Mouse (Mus musculus): ENCODE measurements around the gene Fam214a. TPM values are rescaled to one million over a fixed set of nuclear protein-coding genes. Genes with fewer than 3 reads are reported as not detected.

Fam214a gene
- 22.2 and 33.2 TPM in 2 replicates for total RNA-seq (2014; rRNA removed)
- polyA plus RNA-seq (2015; fragmentation: Nextera tagmentation; extraction: Ambion mirVana), result 11.6 and 16.0 TPM in 2 replicates

DNA sequence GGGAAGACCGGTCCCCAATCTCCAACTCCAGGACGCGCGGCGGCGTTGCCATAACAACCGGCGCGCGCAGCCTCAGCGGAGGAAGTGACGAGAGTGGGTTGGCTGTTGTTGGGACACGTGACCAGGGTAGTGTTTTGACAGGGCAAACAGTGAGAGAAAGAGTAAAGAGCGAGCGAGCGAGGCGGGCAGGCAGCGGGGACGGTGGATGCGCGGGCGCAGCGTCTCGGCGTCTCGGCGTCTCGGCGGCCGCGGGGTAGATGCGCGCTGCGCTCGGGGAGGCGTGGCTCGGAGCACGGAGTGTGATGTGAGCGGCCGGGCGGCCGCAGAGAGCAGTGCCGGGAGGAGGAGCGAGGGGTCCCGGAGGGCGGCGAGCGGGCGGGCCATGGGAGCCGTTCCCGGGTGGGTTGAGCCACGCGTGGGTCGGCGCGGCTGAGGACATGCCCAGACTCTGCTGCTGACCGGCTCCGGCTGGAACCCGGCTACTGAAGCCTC is at the start of gene Fam214a:
Fam214a (plus strand) TSS at position 129 of the 492 bp plus-strand sequence.
- peak within 1 kb of the TSS; percentile 87 for H3K27ac ChIP-seq (ENCODE audit: low read depth, low read length)
- ATAC-seq, result peak; percentile 98
- H3K4me1 ChIP-seq (ENCODE audit: insufficient read depth), result peaks cover 6% of the 10 kb centered on the region; the same call in 1 of the 2 replicates
- peak within 1 kb of the TSS; percentile 90 for H3K4me3 ChIP-seq (ENCODE audit: low read depth, low read length)
- H3K4me2 ChIP-seq (ENCODE audit: low read depth), result peak within 1 kb of the TSS; percentile 77
- peaks cover 4% of the 10 kb centered on the region; the same call in 1 of the 2 replicates for H3K36me3 ChIP-seq (ENCODE audit: insufficient read depth)
- H3K9me3 ChIP-seq (ENCODE audit: low read length), result no peaks in the 10 kb centered on the region
- TF ChIP-seq CTCF (IDR thresholded peaks at IDR 0.05; ENCODE audit: low read depth), result no peak; the same call in 1 of the 2 replicates
- peak within 1 kb of the TSS; percentile 80 for H3K9ac ChIP-seq
- H3K27me3 ChIP-seq (ENCODE audit: insufficient read depth, low read length), result no peaks in the 10 kb centered on the region
- DNase-seq, result peak; percentile 96
- under 1% methylated on average over 57 of the region's 59 CpGs for whole genome bisulfite sequencing

- Histone ChIP-seq H3K4me1 (ENCODE audit: insufficient read depth) (no peaks in the 10 kb centered on the region), H3K4me3 (ENCODE audit: low read depth, low read length) (no peak overlapping the region), H3K27ac (ENCODE audit: low read depth, low read length) (no peak overlapping the region), H3K36me3 (ENCODE audit: insufficient read depth) (no peaks in the 10 kb centered on the region), H3K4me2 (ENCODE audit: low read depth) (no peak overlapping the region), H3K27me3 (ENCODE audit: insufficient read depth, low read length) (no peaks in the 10 kb centered on the region), H3K9me3 (ENCODE audit: low read length) (no peaks in the 10 kb centered on the region), H3K9ac (no peak overlapping the region)
- peak; percentile 85 for DNase-seq
- 16% methylated on average over 7 of the region's 7 CpGs for WGBS
- TF ChIP-seq CTCF (IDR thresholded peaks at IDR 0.05; ENCODE audit: low read depth), result peak; percentile 90
- peak; percentile 72 for ATAC-seq
Measured at GRCm38 (mm10) chr9:74904866-74905508, 47.7 kb upstream of the Fam214a start.

DNA sequence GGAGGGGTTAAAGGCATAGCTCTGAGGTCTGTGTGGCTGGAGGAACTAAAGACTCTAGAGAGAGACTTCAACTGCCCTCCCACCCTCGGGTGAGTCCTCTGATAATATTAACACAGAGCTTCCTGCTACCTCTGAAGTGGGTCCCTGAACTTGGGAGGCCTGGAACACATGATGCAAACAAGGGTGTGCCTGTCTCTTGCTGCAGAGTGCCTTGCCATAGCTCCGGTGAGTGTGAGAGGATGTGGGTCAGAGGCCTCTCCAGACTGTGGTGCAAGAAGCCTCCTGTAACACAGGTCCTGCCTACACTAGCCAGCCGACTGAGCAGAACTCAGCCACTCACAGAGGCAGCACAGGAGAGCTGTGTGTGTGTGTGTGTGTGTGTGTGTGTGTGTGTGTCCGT is 45.7 kb upstream of the Fam214a start:
- ATAC-seq (no peak), DNase-seq (no peak)
- no peaks in the 10 kb centered on the region for H3K4me1 ChIP-seq (ENCODE audit: insufficient read depth)
- no peaks in the 10 kb centered on the region for H3K27me3 ChIP-seq (ENCODE audit: insufficient read depth, low read length)
- H3K27ac ChIP-seq (ENCODE audit: low read depth, low read length), result no peak overlapping the region
- TF ChIP-seq CTCF (IDR thresholded peaks at IDR 0.05; ENCODE audit: low read depth), result no peak
- H3K36me3 ChIP-seq (ENCODE audit: insufficient read depth), result no peaks in the 10 kb centered on the region
- no peak overlapping the region for H3K4me3 ChIP-seq (ENCODE audit: low read depth, low read length)
- H3K9ac ChIP-seq, result no peak overlapping the region
- no peaks in the 10 kb centered on the region for H3K9me3 ChIP-seq (ENCODE audit: low read length)
- H3K4me2 ChIP-seq (ENCODE audit: low read depth), result no peak overlapping the region
- WGBS, result 53% methylated on average over 4 of the region's 4 CpGs

DNA sequence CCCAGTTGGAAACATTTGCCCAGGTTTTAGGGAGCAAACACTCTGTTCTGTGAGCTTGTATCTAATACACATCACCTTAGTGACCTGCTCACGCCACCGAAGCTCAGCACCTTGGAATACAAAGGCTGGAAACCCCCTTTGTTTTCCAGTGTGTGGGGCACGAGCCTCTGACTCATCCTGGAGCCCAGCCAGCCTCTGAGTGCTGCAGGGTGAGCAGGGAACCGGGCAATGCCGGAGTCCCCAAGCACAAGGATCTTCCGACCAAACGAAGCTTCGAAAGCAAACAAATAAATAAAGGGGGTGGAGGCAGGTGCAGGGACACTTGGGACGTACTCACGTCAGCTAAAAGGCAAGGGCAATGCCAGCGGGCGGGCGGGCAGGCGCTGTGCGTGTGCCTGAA is 43.4 kb upstream of the Fam214a start:
- H3K27me3 ChIP-seq (ENCODE audit: insufficient read depth, low read length), result no peaks in the 10 kb centered on the region
- TF ChIP-seq CTCF (IDR thresholded peaks at IDR 0.05; ENCODE audit: low read depth), result no peak
- no peaks in the 10 kb centered on the region for H3K4me1 ChIP-seq (ENCODE audit: insufficient read depth)
- H3K9me3 ChIP-seq (ENCODE audit: low read length), result no peaks in the 10 kb centered on the region
- H3K4me3 ChIP-seq (ENCODE audit: low read depth, low read length), result no peak overlapping the region
- no peak overlapping the region for H3K4me2 ChIP-seq (ENCODE audit: low read depth)
- H3K36me3 ChIP-seq (ENCODE audit: insufficient read depth), result no peaks in the 10 kb centered on the region
- DNase-seq (no peak), ATAC-seq (no peak)
- 45% methylated on average over 15 of the region's 15 CpGs for WGBS
- no peak overlapping the region for H3K27ac ChIP-seq (ENCODE audit: low read depth, low read length)
- H3K9ac ChIP-seq, result no peak overlapping the region

DNA sequence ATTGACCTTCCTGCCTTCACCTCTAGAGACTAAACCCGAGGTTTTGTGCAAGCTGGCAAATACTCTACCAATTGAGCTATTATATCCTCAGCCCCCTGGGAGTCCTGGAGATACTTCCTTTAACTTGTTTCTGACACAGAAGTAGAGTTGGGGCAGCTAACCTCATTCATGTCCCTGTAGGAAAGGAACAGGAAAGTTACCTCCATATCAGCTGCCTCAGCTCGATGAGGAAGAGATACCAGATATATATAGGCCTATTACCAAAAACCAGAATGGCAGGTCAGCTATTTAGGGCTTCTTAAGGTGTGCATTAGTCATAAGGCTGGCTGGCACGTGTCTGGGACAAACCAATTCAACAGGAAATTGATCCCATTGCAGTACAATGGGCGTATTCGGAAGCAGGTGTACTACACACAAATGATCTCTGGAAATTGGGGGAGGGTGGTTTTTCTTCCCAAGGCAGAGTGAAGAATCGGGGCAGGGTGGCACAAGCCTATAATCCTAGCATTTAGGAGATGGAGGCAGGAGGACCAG is 42.4 kb upstream of the Fam214a start:
- Histone ChIP-seq H3K36me3 (ENCODE audit: insufficient read depth) (no peaks in the 10 kb centered on the region), H3K4me3 (ENCODE audit: low read depth, low read length) (no peak overlapping the region), H3K9ac (no peak overlapping the region), H3K27me3 (ENCODE audit: insufficient read depth, low read length) (no peaks in the 10 kb centered on the region), H3K4me1 (ENCODE audit: insufficient read depth) (no peaks in the 10 kb centered on the region), H3K4me2 (ENCODE audit: low read depth) (no peak overlapping the region), H3K27ac (ENCODE audit: low read depth, low read length) (no peak overlapping the region), H3K9me3 (ENCODE audit: low read length) (no peaks in the 10 kb centered on the region)
- WGBS, result 84% methylated on average over 6 of the region's 6 CpGs
- DNase-seq, result no peak
- no peak for TF ChIP-seq CTCF (IDR thresholded peaks at IDR 0.05; ENCODE audit: low read depth)
- no peak for ATAC-seq

DNA sequence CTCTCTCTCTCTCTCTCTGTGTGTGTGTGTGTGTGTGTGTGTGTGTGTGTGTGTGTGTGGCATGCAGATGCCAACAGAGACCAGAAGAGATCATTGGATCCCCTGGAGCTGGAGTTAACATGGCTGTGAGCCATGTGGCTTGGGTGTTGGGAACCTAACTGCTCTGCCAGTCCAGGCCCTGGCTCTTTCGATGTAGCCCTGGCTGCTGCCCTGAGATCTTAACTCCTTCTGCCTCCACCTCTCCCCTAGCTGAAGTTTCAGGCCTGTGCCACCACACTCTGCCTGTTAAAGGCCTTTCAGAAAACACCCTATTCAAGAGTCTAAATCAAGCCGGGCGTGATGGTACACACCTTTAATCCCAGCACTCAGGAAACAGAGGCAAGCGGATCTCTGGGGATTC is 41.3 kb upstream of the Fam214a start:
- H3K4me3 ChIP-seq (ENCODE audit: low read depth, low read length), result no peak overlapping the region
- no peak for DNase-seq
- H3K36me3 ChIP-seq (ENCODE audit: insufficient read depth), result no peaks in the 10 kb centered on the region
- no peaks in the 10 kb centered on the region for H3K9me3 ChIP-seq (ENCODE audit: low read length)
- H3K27ac ChIP-seq (ENCODE audit: low read depth, low read length), result no peak overlapping the region
- H3K4me2 ChIP-seq (ENCODE audit: low read depth), result no peak overlapping the region
- 63% methylated on average over 4 of the region's 4 CpGs for WGBS
- H3K9ac ChIP-seq, result no peak overlapping the region
- no peak for ATAC-seq
- no peaks in the 10 kb centered on the region for H3K4me1 ChIP-seq (ENCODE audit: insufficient read depth)
- no peaks in the 10 kb centered on the region for H3K27me3 ChIP-seq (ENCODE audit: insufficient read depth, low read length)
- no peak for TF ChIP-seq CTCF (IDR thresholded peaks at IDR 0.05; ENCODE audit: low read depth)

DNA sequence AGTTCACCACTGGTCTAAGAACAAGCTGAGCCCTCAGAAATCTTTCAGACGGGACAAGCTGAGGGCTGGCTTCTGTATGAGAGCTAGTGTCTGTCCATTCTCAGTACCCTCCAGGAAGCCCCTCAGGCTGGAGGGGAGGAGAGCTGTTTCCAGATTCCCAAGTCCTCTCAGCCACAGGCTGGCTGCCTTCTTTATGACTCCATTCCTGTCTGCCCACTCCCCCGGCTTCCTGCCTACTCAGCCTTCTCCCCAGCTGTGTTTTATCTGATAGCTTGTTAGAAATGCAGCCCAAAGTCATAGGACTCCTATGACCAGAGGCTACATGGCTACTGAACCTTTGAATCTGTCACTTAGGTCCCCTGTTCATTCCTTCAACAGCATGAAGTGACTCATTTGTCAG is 40.8 kb upstream of the Fam214a start:
- 74% methylated on average over 2 of the region's 2 CpGs for WGBS
- DNase-seq, result no peak
- Histone ChIP-seq H3K27ac (ENCODE audit: low read depth, low read length) (no peak overlapping the region), H3K9me3 (ENCODE audit: low read length) (no peaks in the 10 kb centered on the region), H3K4me2 (ENCODE audit: low read depth) (no peak overlapping the region), H3K36me3 (ENCODE audit: insufficient read depth) (no peaks in the 10 kb centered on the region), H3K27me3 (ENCODE audit: insufficient read depth, low read length) (no peaks in the 10 kb centered on the region), H3K4me3 (ENCODE audit: low read depth, low read length) (no peak overlapping the region), H3K4me1 (ENCODE audit: insufficient read depth) (no peaks in the 10 kb centered on the region), H3K9ac (no peak overlapping the region)
- TF ChIP-seq CTCF (IDR thresholded peaks at IDR 0.05; ENCODE audit: low read depth), result no peak
- ATAC-seq, result no peak

All from forebrain, postnatal 0 days (tissue).